Mouse (Mus musculus) MEL (cell line): ENCODE results near the gene Fam69a. TPM values are rescaled to one million over a fixed set of nuclear protein-coding genes. Genes with fewer than 3 reads are reported as not detected.

ENCODE experiments used
- DNase-seq: peaks from one replicate; pipeline ENCODE4 v3.0.0; 2011; ENCODE audit warnings: low read depth, low spot score
- H3K27ac ChIP-seq: 2 replicates; pipeline ENCODE4 v1.5.1; 2012; ENCODE audit warnings: low read depth, mild to moderate bottlenecking, control low read depth, low read length, moderate library complexity; ENCODE audit not compliant: control insufficient read depth
- H3K27me3 ChIP-seq, 2 experiments: fragments of 150-350 bp in 1 of 2; sonication (generic) in 1 of 2; 2 replicates each; pipeline ENCODE4 v1.6.1; 2012; ENCODE audit warnings: low read length in 2 of 2, mild to moderate bottlenecking in 2 of 2, improper control_type of control experiment in 1 of 2, moderate library complexity in 1 of 2; ENCODE audit not compliant: insufficient read depth in 2 of 2, control insufficient read depth in 1 of 2
- H3K36me3 ChIP-seq, 2 experiments: 2 replicates each; pipeline ENCODE4 v1.6.1; 2012 to 2014; ENCODE audit warnings: low read length in 2 of 2, improper control_type of control experiment in 1 of 2, inconsistent platforms in 1 of 2, mild to moderate bottlenecking in 1 of 2; ENCODE audit not compliant: insufficient read depth in 2 of 2, control insufficient read depth in 1 of 2
- H3K4me1 ChIP-seq, 2 experiments: fragments of 150-350 bp in 1 of 2; sonication (generic) in 1 of 2; 2 replicates each; pipeline ENCODE4 v1.6.1; 2012; ENCODE audit warnings: low read length in 2 of 2, improper control_type of control experiment in 1 of 2, mild to moderate bottlenecking in 1 of 2; ENCODE audit not compliant: insufficient read depth in 2 of 2, control insufficient read depth in 1 of 2
- H3K4me3 ChIP-seq, 2 experiments: fragments of 150-350 bp in 1 of 2; sonication (generic) in 1 of 2; 2 replicates each; pipeline ENCODE4 v1.5.1; 2012; ENCODE audit warnings: low read depth in 2 of 2, low read length in 2 of 2, mild to moderate bottlenecking in 2 of 2, moderate library complexity in 2 of 2, control low read depth in 1 of 2, improper control_type of control experiment in 1 of 2; ENCODE audit not compliant: control insufficient read depth in 1 of 2, insufficient read depth in 1 of 2
- H3K79me2 ChIP-seq: 2 replicates; pipeline ENCODE4 v1.6.1; 2012; ENCODE audit warnings: mild to moderate bottlenecking, low read length, moderate library complexity; ENCODE audit not compliant: control insufficient read depth, poor library complexity, insufficient read depth
- H3K9ac ChIP-seq: 2 replicates; pipeline ENCODE4 v1.6.1; 2012; ENCODE audit warnings: low read depth, mild to moderate bottlenecking, control low read depth, low read length, moderate library complexity; ENCODE audit not compliant: control insufficient read depth, poor library complexity, severe bottlenecking
- H3K9me3 ChIP-seq: fragments of 150-350 bp; sonication (generic); replicated peaks from 2 replicates; pipeline ENCODE4 v1.6.1; 2012; ENCODE audit warnings: mild to moderate bottlenecking, low read length, improper control_type of control experiment, moderate library complexity; ENCODE audit not compliant: insufficient read depth
- CHD1 ChIP-seq: IDR thresholded peaks from 2 replicates; pipeline ENCODE4 v1.6.1; 2012; ENCODE audit warnings: low read depth, mild to moderate bottlenecking, inconsistent platforms, low read length, improper control_type of control experiment
- CHD2 ChIP-seq: IDR thresholded peaks from 2 replicates; pipeline ENCODE4 v1.6.1; 2011; ENCODE audit warnings: low read length, improper control_type of control experiment
- CTCF ChIP-seq, 3 experiments: IDR thresholded peaks in 2 of 3; conservative IDR thresholded peaks in 1 of 3; 2 replicates each; pipeline ENCODE4 v1.5.1; 2011 to 2012; ENCODE audit warnings: low read length in 3 of 3, low read depth in 2 of 3, mild to moderate bottlenecking in 2 of 3, improper control_type of control experiment in 1 of 3, inconsistent platforms in 1 of 3, mixed read lengths in 1 of 3, moderate library complexity in 1 of 3; ENCODE audit not compliant: control insufficient read depth in 1 of 3, insufficient read depth in 1 of 3, poor library complexity in 1 of 3, severe bottlenecking in 1 of 3
- E2F4 ChIP-seq: IDR thresholded peaks from 2 replicates; pipeline ENCODE4 v1.6.1; 2011; ENCODE audit warnings: low read depth, low read length, improper control_type of control experiment, borderline replicate concordance
- EP300 ChIP-seq, 2 experiments: IDR thresholded peaks; 2 replicates each; pipeline ENCODE4 v1.6.1; 2011; ENCODE audit warnings: improper control_type of control experiment in 2 of 2, low read length in 2 of 2, low read depth in 1 of 2, mild to moderate bottlenecking in 1 of 2
- ETS1 ChIP-seq: IDR thresholded peaks from 2 replicates; pipeline ENCODE4 v1.6.1; 2012; ENCODE audit warnings: low read depth, mild to moderate bottlenecking, inconsistent platforms, low read length, improper control_type of control experiment, moderate library complexity
- GABPA ChIP-seq: IDR thresholded peaks from 2 replicates; pipeline ENCODE4 v1.6.1; 2012; ENCODE audit warnings: low read depth, mild to moderate bottlenecking, inconsistent platforms, low read length, improper control_type of control experiment, moderate library complexity
- GATA1 ChIP-seq: IDR thresholded peaks from 2 replicates; pipeline ENCODE4 v1.6.1; 2011; ENCODE audit warnings: low read depth, low read length, improper control_type of control experiment
- HCFC1 ChIP-seq: IDR thresholded peaks from 2 replicates; pipeline ENCODE4 v1.6.1; 2012; ENCODE audit warnings: low read depth, mild to moderate bottlenecking, inconsistent platforms, low read length, improper control_type of control experiment, moderate library complexity
- JUND ChIP-seq: IDR thresholded peaks from 2 replicates; pipeline ENCODE4 v1.6.1; 2011; ENCODE audit warnings: low read depth, mild to moderate bottlenecking, improper control_type of control experiment, low read length
- KAT2A ChIP-seq: conservative IDR thresholded peaks from 2 replicates; pipeline ENCODE4 v1.6.1; 2012; ENCODE audit warnings: low read depth, low read length, improper control_type of control experiment, inconsistent platforms
- MAX ChIP-seq: IDR thresholded peaks from 2 replicates; pipeline ENCODE4 v1.6.1; 2011; ENCODE audit warnings: low read length, improper control_type of control experiment
- MAZ ChIP-seq: IDR thresholded peaks from 2 replicates; pipeline ENCODE4 v1.6.1; 2012; ENCODE audit warnings: low read depth, mild to moderate bottlenecking, inconsistent platforms, low read length, improper control_type of control experiment
- MEF2A ChIP-seq: IDR thresholded peaks from 2 replicates; pipeline ENCODE4 v1.6.1; 2014; ENCODE audit warnings: low read depth, mild to moderate bottlenecking, inconsistent platforms, low read length, improper control_type of control experiment; ENCODE audit not compliant: poor library complexity, insufficient replicate concordance, severe bottlenecking; ENCODE audit errors: extremely low read depth
- MXI1 ChIP-seq: IDR thresholded peaks from 2 replicates; pipeline ENCODE4 v1.6.1; 2011; ENCODE audit warnings: mild to moderate bottlenecking, low read depth, low read length, improper control_type of control experiment
- MYB ChIP-seq: IDR thresholded peaks from 2 replicates; pipeline ENCODE4 v1.6.1; 2011; ENCODE audit warnings: mild to moderate bottlenecking, low read depth, low read length, improper control_type of control experiment
- MYC ChIP-seq: IDR thresholded peaks from 2 replicates; pipeline ENCODE4 v1.6.1; 2011; ENCODE audit warnings: low read depth, mild to moderate bottlenecking, low read length, improper control_type of control experiment, moderate library complexity
- NELFE ChIP-seq: IDR thresholded peaks from 2 replicates; pipeline ENCODE4 v1.6.1; 2011; ENCODE audit warnings: low read depth, low read length, improper control_type of control experiment
- POLR2A ChIP-seq, 2 experiments: IDR thresholded peaks; 2 replicates each; pipeline ENCODE4 v1.6.1; 2011 to 2012; ENCODE audit warnings: low read length in 2 of 2, mild to moderate bottlenecking in 2 of 2, control low read depth in 1 of 2, improper control_type of control experiment in 1 of 2, low read depth in 1 of 2, moderate library complexity in 1 of 2; ENCODE audit not compliant: control insufficient read depth in 1 of 2, insufficient read depth in 1 of 2, poor library complexity in 1 of 2
- POLR2AphosphoS5 ChIP-seq: IDR thresholded peaks from 2 replicates; pipeline ENCODE4 v1.6.1; 2012; ENCODE audit warnings: low read depth, borderline replicate concordance, mild to moderate bottlenecking, inconsistent platforms, low read length, moderate library complexity, mixed read lengths
- RCOR1 ChIP-seq: IDR thresholded peaks from 2 replicates; pipeline ENCODE4 v1.6.1; 2012; ENCODE audit warnings: low read depth, mild to moderate bottlenecking, inconsistent platforms, low read length, improper control_type of control experiment
- SIN3A ChIP-seq: IDR thresholded peaks from 2 replicates; pipeline ENCODE4 v1.6.1; 2012; ENCODE audit warnings: low read length, improper control_type of control experiment, inconsistent platforms
- SMC3 ChIP-seq: IDR thresholded peaks from 2 replicates; pipeline ENCODE4 v1.6.1; 2011; ENCODE audit warnings: low read depth, low read length, improper control_type of control experiment
- TAL1 ChIP-seq: IDR thresholded peaks from 2 replicates; pipeline ENCODE4 v1.6.1; 2012; ENCODE audit warnings: mild to moderate bottlenecking, inconsistent platforms, low read length, moderate library complexity, mixed read lengths
- TBP ChIP-seq: IDR thresholded peaks from 2 replicates; pipeline ENCODE4 v1.8.0; 2011; ENCODE audit warnings: low read depth, low read length, improper control_type of control experiment
- TCF12 ChIP-seq: IDR thresholded peaks from 2 replicates; pipeline ENCODE4 v1.6.1; 2014; ENCODE audit warnings: low read depth, mild to moderate bottlenecking, inconsistent platforms, low read length, improper control_type of control experiment, moderate library complexity
- USF2 ChIP-seq, 2 experiments: IDR thresholded peaks; 2 replicates each; pipeline ENCODE4 v1.6.1; 2011 to 2012; ENCODE audit warnings: improper control_type of control experiment in 2 of 2, low read length in 2 of 2, borderline replicate concordance in 1 of 2, inconsistent platforms in 1 of 2, low read depth in 1 of 2, mild to moderate bottlenecking in 1 of 2; ENCODE audit not compliant: insufficient read depth in 1 of 2
- ZC3H11A ChIP-seq: IDR thresholded peaks from 2 replicates; pipeline ENCODE4 v1.6.1; 2012; ENCODE audit warnings: low read depth, mild to moderate bottlenecking, inconsistent platforms, low read length, improper control_type of control experiment
- ZKSCAN1 ChIP-seq: IDR thresholded peaks from 2 replicates; pipeline ENCODE4 v1.6.1; 2012; ENCODE audit warnings: low read depth, mild to moderate bottlenecking, inconsistent platforms, low read length, improper control_type of control experiment, moderate library complexity
- ZMIZ1 ChIP-seq: IDR thresholded peaks from 2 replicates; pipeline ENCODE4 v1.6.1; 2012; ENCODE audit warnings: low read depth, mild to moderate bottlenecking, inconsistent platforms, low read length, improper control_type of control experiment, moderate library complexity
- ZNF384 ChIP-seq: IDR thresholded peaks from 2 replicates; pipeline ENCODE4 v1.6.1; 2012; ENCODE audit warnings: low read depth, mild to moderate bottlenecking, inconsistent platforms, low read length, improper control_type of control experiment
- polyA plus RNA-seq, 2 experiments: library from polyadenylated mRNA; stranded (reverse) in 1 of 2; unstranded in 1 of 2; fragments of >175 nt in 1 of 2; fragments of >200 nt in 1 of 2; gene quantifications; 2 replicates each; pipeline versions ENCODE4 v1.2.1 to v1.2.4; 2012; ENCODE audit warnings: low replicate concordance in 2 of 2, low read depth in 1 of 2; ENCODE audit not compliant: insufficient read length in 2 of 2, insufficient read depth in 1 of 2, missing spikeins in 1 of 2
- total RNA-seq: library from RNA; depleted of rRNA; stranded (reverse); fragments of 300-350 nt; gene quantifications from 2 replicates; pipeline ENCODE4 v1.2.3, GENCODE M21; 2012

The Fam69a gene
- total and polyA plus RNA-seq, 3 experiments: 8.5 to 10.6 TPM; not detected in 1

DNA sequence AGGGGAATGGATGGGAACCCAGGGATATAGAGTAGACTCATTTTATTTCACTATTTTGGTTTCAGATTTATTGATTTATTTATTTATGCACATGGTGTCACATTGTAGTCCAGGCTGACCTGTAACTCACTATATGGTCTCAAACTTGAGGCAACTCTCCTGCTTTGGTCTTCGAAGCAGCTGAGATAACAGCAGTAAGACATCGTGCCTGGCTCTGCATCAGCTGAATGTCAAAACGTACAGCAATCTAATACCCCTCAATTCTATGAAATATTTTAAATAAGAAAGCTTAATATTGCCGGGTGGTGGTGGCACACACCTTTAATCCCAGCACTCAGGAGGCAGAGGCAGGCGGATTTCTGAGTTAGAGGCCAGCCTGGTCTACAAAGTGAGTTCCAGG, 75.9 kb downstream of the Fam69a start:
- Histone ChIP-seq H3K9ac (no peak overlapping the region), H3K9me3 (no peaks in the 10 kb centered on the region), H3K36me3 (peaks cover 4 to 18% of the 10 kb centered on the region in 2 experiments), H3K27me3 (no peaks in the 10 kb centered on the region), H3K4me1 (peaks cover 0 to 4% of the 10 kb centered on the region in 2 experiments; a peak in 1 of 4 replicates), H3K79me2 (no peaks in the 10 kb centered on the region), H3K27ac (no peak overlapping the region), H3K4me3 (no peak overlapping the region)
- TF ChIP-seq MAZ (no peak), POLR2A (IDR thresholded peaks at IDR 0.05; ENCODE audit: control insufficient read depth in 1 of 2, insufficient read depth in 1 of 2, low read depth in 1 of 2, low read length in 2 of 2, poor library complexity in 1 of 2) (no peak), MAX (no peak), MXI1 (no peak), GABPA (no peak), TBP (no peak), EP300 (IDR thresholded peaks at IDR 0.05; ENCODE audit: low read depth in 1 of 2, low read length in 2 of 2) (no peak)
- DNase-seq: no peak

DNA sequence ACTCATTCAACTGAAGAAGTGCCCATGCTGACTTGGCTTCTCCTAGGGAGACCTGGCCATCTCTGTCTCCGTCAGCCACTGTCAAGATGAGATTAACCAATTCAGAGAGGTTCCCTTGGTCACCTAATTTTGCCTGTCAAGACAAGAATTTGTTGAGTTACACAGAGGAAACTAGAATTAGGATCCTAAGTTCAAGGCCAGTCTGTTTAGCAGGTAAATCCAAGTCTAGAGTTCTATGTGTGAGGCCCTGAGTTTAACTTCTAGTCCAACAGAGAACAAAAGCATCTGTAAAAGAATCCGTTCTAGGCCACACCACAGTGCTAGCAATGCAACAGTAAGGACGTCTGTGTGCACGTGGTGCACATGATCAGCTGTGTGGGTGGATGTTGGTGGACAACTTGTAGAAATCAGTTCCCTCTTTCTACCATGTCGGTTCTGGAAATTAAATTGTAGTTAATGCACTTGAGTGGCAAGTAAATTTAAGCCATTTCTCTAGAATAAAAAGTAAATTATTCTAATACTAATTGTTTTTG, 76.7 kb downstream of the Fam69a start:
- no peaks in the 10 kb centered on the region for H3K27me3 ChIP-seq
- H3K4me1 ChIP-seq: peaks cover 0 to 4% of the 10 kb centered on the region in 2 experiments; a peak in 1 of 4 replicates
- H3K9me3 ChIP-seq: no peaks in the 10 kb centered on the region
- H3K4me3 ChIP-seq: no peak overlapping the region
- peaks cover 4 to 18% of the 10 kb centered on the region in 2 experiments for H3K36me3 ChIP-seq
- no peaks in the 10 kb centered on the region for H3K79me2 ChIP-seq
- peak overlapping the region; percentile 31 for H3K27ac ChIP-seq
- no peak overlapping the region for H3K9ac ChIP-seq
- peak; percentile 66 for DNase-seq
- no peak for TF ChIP-seq ZC3H11A
- TF ChIP-seq MYC: peak; percentile 59
- no peak for TF ChIP-seq JUND
- TF ChIP-seq MAZ: no peak
- TF ChIP-seq KAT2A: no peak
- no peak for TF ChIP-seq SMC3
- TF ChIP-seq GABPA: no peak
- no peak for TF ChIP-seq HCFC1
- no peak for TF ChIP-seq GATA1
- TF ChIP-seq CHD1: no peak
- TF ChIP-seq E2F4: no peak
- TF ChIP-seq TBP: no peak
- TF ChIP-seq ZKSCAN1: no peak
- no peak for TF ChIP-seq CTCF (IDR thresholded peaks at IDR 0.05 in 2 of 3, conservative IDR thresholded peaks at IDR 0.05 in 1 of 3; ENCODE audit: control insufficient read depth in 1 of 3, insufficient read depth in 1 of 3, low read depth in 2 of 3, low read length in 3 of 3, poor library complexity in 1 of 3, severe bottlenecking in 1 of 3)
- peak; percentile 59; the same call in 1 of the 2 replicates for TF ChIP-seq MXI1
- no peak for TF ChIP-seq ZNF384
- no peak; a peak in 2 of 4 replicates for TF ChIP-seq POLR2A (IDR thresholded peaks at IDR 0.05; ENCODE audit: control insufficient read depth in 1 of 2, insufficient read depth in 1 of 2, low read depth in 1 of 2, low read length in 2 of 2, poor library complexity in 1 of 2)
- no peak for TF ChIP-seq ETS1
- TF ChIP-seq MEF2A: no peak
- no peak for TF ChIP-seq TAL1
- TF ChIP-seq ZMIZ1: no peak
- TF ChIP-seq EP300 (IDR thresholded peaks at IDR 0.05; ENCODE audit: low read depth in 1 of 2, low read length in 2 of 2): no peak
- TF ChIP-seq NELFE: no peak
- TF ChIP-seq MYB: no peak
- TF ChIP-seq CHD2: no peak
- no peak for TF ChIP-seq POLR2AphosphoS5
- TF ChIP-seq USF2 (IDR thresholded peaks at IDR 0.05; ENCODE audit: borderline replicate concordance in 1 of 2, insufficient read depth in 1 of 2, low read depth in 1 of 2, low read length in 2 of 2): no peak
- no peak for TF ChIP-seq SIN3A
- TF ChIP-seq TCF12: no peak
- no peak for TF ChIP-seq RCOR1
